ENCODE assay signal across 21 mouse cellular contexts in the genomic region with DNA sequence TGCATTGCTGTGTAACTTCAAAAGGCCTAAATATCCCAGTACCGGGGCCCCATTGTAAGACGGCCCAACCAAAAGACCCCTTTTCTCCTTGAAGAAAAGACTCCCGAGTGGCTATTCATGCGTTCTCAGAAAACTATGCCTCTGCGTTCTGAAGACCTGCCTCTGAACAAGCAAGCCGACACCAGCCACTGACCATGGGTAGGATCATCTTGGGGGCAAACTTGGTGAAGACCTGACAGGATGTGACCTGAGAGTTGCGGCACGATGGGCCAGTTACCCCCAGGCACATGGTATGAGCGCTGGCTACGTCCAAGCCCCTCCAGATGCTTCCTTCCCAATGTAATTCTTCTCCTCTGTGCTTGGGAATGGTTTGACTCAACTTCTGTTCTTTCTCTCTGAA.
A peak's percentile ranks its signal among the peaks of the same experiment; 100 is the strongest.
DNase-seq lines count a peak whose midpoint lies in the region; ATAC-seq and TF ChIP-seq lines count a peak whose summit lies in the region.
"Had no signal": no experiment of that assay in that cellular context is flagged by ENCODE, and none has a peak within 500 bp of the region (broad histone marks: within the 10 kb centered on the region; RNA-seq: fewer than 3 reads in every experiment).

No protein-coding gene starts in this region.

- TF ChIP-seq CTCF in lung, adult 2 months (IDR thresholded peaks at IDR 0.05; ENCODE audit: insufficient read depth, low read length) = no peak

- peak; percentile 14; the same call in 1 of the 2 replicates for ATAC-seq in forebrain, embryonic 11.5 days (replicated peaks; ENCODE audit: low FRiP score)
- ATAC-seq in forebrain, embryonic 14.5 days = no peak
- no peak for ATAC-seq in midbrain, embryonic 11.5 days (ENCODE audit: low FRiP score)
- ATAC-seq in midbrain, embryonic 16.5 days = no peak
- ATAC-seq: intestine, embryonic 15.5 days had no signal

- H3K9ac ChIP-seq in forebrain, embryonic 11.5 days (ENCODE audit: low read length) = no peak overlapping the region
- no peak overlapping the region for H3K9ac ChIP-seq in forebrain, embryonic 14.5 days (ENCODE audit: low read length)
- no peak overlapping the region for H3K9ac ChIP-seq in midbrain, embryonic 11.5 days (ENCODE audit: low read length)
- H3K9ac ChIP-seq in midbrain, embryonic 16.5 days (ENCODE audit: low read depth, low read length) = no peak overlapping the region
- H3K9ac ChIP-seq: embryonic facial prominence, embryonic 15.5 days; heart, embryonic 15.5 days; hindbrain, embryonic 12.5 days; intestine, embryonic 15.5 days had no signal

- no peaks in the 10 kb centered on the region for H3K9me3 ChIP-seq in forebrain, embryonic 11.5 days (ENCODE audit: control insufficient read depth, low read length)
- no peaks in the 10 kb centered on the region for H3K9me3 ChIP-seq in forebrain, embryonic 14.5 days (replicated peaks; ENCODE audit: control insufficient read depth, low read length)
- H3K9me3 ChIP-seq in heart, embryonic 10.5 days = no peaks in the 10 kb centered on the region
- no peaks in the 10 kb centered on the region for H3K9me3 ChIP-seq in midbrain, embryonic 11.5 days (ENCODE audit: control insufficient read depth, low read length)
- H3K9me3 ChIP-seq in midbrain, embryonic 16.5 days (replicated peaks; ENCODE audit: control insufficient read depth, low read length, poor library complexity, severe bottlenecking) = no peaks in the 10 kb centered on the region
- H3K9me3 ChIP-seq: embryonic facial prominence, embryonic 15.5 days; heart, embryonic 15.5 days; hindbrain, embryonic 12.5 days; intestine, embryonic 15.5 days had no signal

- DNase-seq in forebrain, embryonic 11.5 days (ENCODE audit: low spot score) = no peak
- DNase-seq in forebrain, embryonic 14.5 days (ENCODE audit: low spot score) = no peak
- peak; percentile 64 for DNase-seq in heart, embryonic 10.5 days (ENCODE audit: low spot score)
- no peak for DNase-seq in heart, adult 9 months (ENCODE audit: low spot score in 2 of 2)
- DNase-seq in midbrain, embryonic 11.5 days (ENCODE audit: low spot score, missing footprints) = peak; percentile 88
- no peak for DNase-seq in lung, adult 2 months
- DNase-seq: adrenal gland, postnatal 10 days; cerebellum, adult 11 months; cerebellum, adult 8-10 months; cerebellum, postnatal 14 days; embryo, embryonic 11 days; gastrocnemius, adult 2 months; gastrocnemius, postnatal 25 days; heart, postnatal 14 days had no signal

- no peak overlapping the region for H3K4me3 ChIP-seq in forebrain, embryonic 11.5 days (ENCODE audit: low read depth, low read length)
- H3K4me3 ChIP-seq in forebrain, embryonic 14.5 days (ENCODE audit: low read depth, low read length) = no peak overlapping the region
- H3K4me3 ChIP-seq in heart, embryonic 10.5 days = no peak overlapping the region
- no peak overlapping the region for H3K4me3 ChIP-seq in midbrain, embryonic 11.5 days (ENCODE audit: low read depth, low read length)
- no peak overlapping the region for H3K4me3 ChIP-seq in midbrain, embryonic 16.5 days (ENCODE audit: low read depth, low read length)
- no peak overlapping the region for H3K4me3 ChIP-seq in lung, adult 2 months (replicated peaks; ENCODE audit: extremely low read depth, low read depth, low read length)
- H3K4me3 ChIP-seq: embryonic facial prominence, embryonic 15.5 days; erythroblast, embryonic 14.5 days; gastrocnemius, adult 2 months; heart, embryonic 15.5 days; hindbrain, embryonic 12.5 days; intestine, embryonic 15.5 days had no signal

- H3K36me3 ChIP-seq in forebrain, embryonic 11.5 days (ENCODE audit: control insufficient read depth, insufficient read depth, low read length) = no peaks in the 10 kb centered on the region
- no peaks in the 10 kb centered on the region for H3K36me3 ChIP-seq in forebrain, embryonic 14.5 days (ENCODE audit: control insufficient read depth, insufficient read depth, low read length)
- no peaks in the 10 kb centered on the region for H3K36me3 ChIP-seq in heart, embryonic 10.5 days
- H3K36me3 ChIP-seq in midbrain, embryonic 11.5 days (ENCODE audit: control insufficient read depth, insufficient read depth, low read length) = no peaks in the 10 kb centered on the region
- H3K36me3 ChIP-seq in midbrain, embryonic 16.5 days (ENCODE audit: control insufficient read depth, insufficient read depth, low read length) = no peaks in the 10 kb centered on the region
- H3K36me3 ChIP-seq: embryonic facial prominence, embryonic 15.5 days; heart, embryonic 15.5 days; hindbrain, embryonic 12.5 days; intestine, embryonic 15.5 days had no signal

- H3K27me3 ChIP-seq in forebrain, embryonic 11.5 days (ENCODE audit: control insufficient read depth, insufficient read depth, low read length) = no peaks in the 10 kb centered on the region
- H3K27me3 ChIP-seq in forebrain, embryonic 14.5 days (replicated peaks; ENCODE audit: control insufficient read depth, insufficient read depth, low read length) = no peaks in the 10 kb centered on the region
- no peaks in the 10 kb centered on the region for H3K27me3 ChIP-seq in heart, embryonic 10.5 days (ENCODE audit: insufficient read depth, poor library complexity, severe bottlenecking)
- no peaks in the 10 kb centered on the region for H3K27me3 ChIP-seq in midbrain, embryonic 11.5 days (ENCODE audit: control insufficient read depth, insufficient read depth, low read length)
- H3K27me3 ChIP-seq in midbrain, embryonic 16.5 days (ENCODE audit: control insufficient read depth, insufficient read depth, low read depth, low read length) = no peaks in the 10 kb centered on the region
- H3K27me3 ChIP-seq: embryonic facial prominence, embryonic 15.5 days; heart, embryonic 15.5 days; hindbrain, embryonic 12.5 days; intestine, embryonic 15.5 days had no signal

- H3K4me1 ChIP-seq in forebrain, embryonic 11.5 days (replicated peaks; ENCODE audit: control insufficient read depth, insufficient read depth, low read length) = peaks cover 5% of the 10 kb centered on the region
- H3K4me1 ChIP-seq in forebrain, embryonic 14.5 days (ENCODE audit: control insufficient read depth, insufficient read depth, low read length) = no peaks in the 10 kb centered on the region
- H3K4me1 ChIP-seq in heart, embryonic 10.5 days = no peaks in the 10 kb centered on the region
- peaks cover 2% of the 10 kb centered on the region; the same call in 1 of the 2 replicates for H3K4me1 ChIP-seq in midbrain, embryonic 11.5 days (ENCODE audit: control insufficient read depth, insufficient read depth, low read length)
- H3K4me1 ChIP-seq in midbrain, embryonic 16.5 days (ENCODE audit: control insufficient read depth, insufficient read depth, low read length) = no peaks in the 10 kb centered on the region
- no peaks in the 10 kb centered on the region for H3K4me1 ChIP-seq in lung, adult 2 months (ENCODE audit: control insufficient read depth, insufficient read depth, low read length)
- H3K4me1 ChIP-seq: embryonic facial prominence, embryonic 15.5 days; heart, embryonic 15.5 days; hindbrain, embryonic 12.5 days; intestine, embryonic 15.5 days had no signal

- H3K27ac ChIP-seq in forebrain, embryonic 11.5 days (ENCODE audit: low read depth, low read length) = no peak overlapping the region
- no peak overlapping the region for H3K27ac ChIP-seq in forebrain, embryonic 14.5 days (ENCODE audit: low read depth, low read length)
- no peak overlapping the region for H3K27ac ChIP-seq in heart, embryonic 10.5 days
- no peak overlapping the region for H3K27ac ChIP-seq in midbrain, embryonic 11.5 days (ENCODE audit: low read depth, low read length)
- H3K27ac ChIP-seq in midbrain, embryonic 16.5 days (ENCODE audit: low read length) = no peak overlapping the region
- H3K27ac ChIP-seq: embryonic facial prominence, embryonic 15.5 days; gastrocnemius, adult 2 months; heart, embryonic 15.5 days; hindbrain, embryonic 12.5 days; intestine, embryonic 15.5 days had no signal

- WGBS in forebrain, embryonic 11.5 days = 41% methylated on average over 10 of the region's 10 CpGs
- 29% methylated on average over 10 of the region's 10 CpGs for WGBS in forebrain, embryonic 14.5 days
- WGBS in heart, embryonic 10.5 days = 88% methylated on average over 10 of the region's 10 CpGs
- 40% methylated on average over 10 of the region's 10 CpGs for WGBS in midbrain, embryonic 11.5 days
- 35% methylated on average over 10 of the region's 10 CpGs for WGBS in midbrain, embryonic 16.5 days
- 89% methylated on average over 10 of the region's 10 CpGs for WGBS in lung, adult 2 months

- no peak for TF ChIP-seq POLR2A in lung, adult 2 months (IDR thresholded peaks at IDR 0.05; ENCODE audit: borderline replicate concordance, extremely low read depth, low read depth, low read length)

- H3K4me2 ChIP-seq in forebrain, embryonic 11.5 days (ENCODE audit: low read depth, low read length, severe bottlenecking) = no peak overlapping the region
- no peak overlapping the region for H3K4me2 ChIP-seq in forebrain, embryonic 14.5 days (ENCODE audit: low read length)
- H3K4me2 ChIP-seq in midbrain, embryonic 11.5 days = no peak overlapping the region
- H3K4me2 ChIP-seq in midbrain, embryonic 16.5 days (ENCODE audit: low read length) = no peak overlapping the region
- H3K4me2 ChIP-seq: embryonic facial prominence, embryonic 15.5 days; heart, embryonic 11.5 days; heart, embryonic 15.5 days; hindbrain, embryonic 12.5 days; intestine, embryonic 15.5 days had no signal

Comparison
In these comparisons a context has a peak if more than half of its experiments do, and no peak if none do; other contexts are left out.
1. DNase-seq: peak in heart, embryonic 10.5 days (single experiment) and midbrain, embryonic 11.5 days (single experiment); none in forebrain, embryonic 11.5 days (single experiment), forebrain, embryonic 14.5 days (single experiment), heart, adult 9 months (0 of 2) and lung, adult 2 months (single experiment).